Mouse (Mus musculus) heart, postnatal 0 days (tissue): ENCODE data around the gene Evpl.

Experiments used
- CTCF ChIP-seq: IDR thresholded peaks from 2 replicates; pipeline ENCODE4 v1.5.1; 2016; ENCODE audit warnings: antibody characterized with exemption, control low read depth, low read depth
- EP300 ChIP-seq: IDR thresholded peaks from 2 replicates; pipeline ENCODE4 v1.6.1; 2016; ENCODE audit warnings: antibody characterized with exemption, low read depth

GRCm38 (mm10) chr11:116267637-116268036 lies 29.8 kb upstream of the Evpl start:
- no peak for TF ChIP-seq CTCF
- no peak for TF ChIP-seq EP300
